In genomic region chrX:73639255-73639675, GRCm38 (mm10) we compare ENCODE assay signal across 8 mouse cellular contexts. TPM values are rescaled to one million over a fixed set of nuclear protein-coding genes. Genes with fewer than 3 reads are reported as not detected.
DNase-seq lines count a peak whose midpoint lies in the region; ATAC-seq lines count a peak whose summit lies in the region.

Gene Dusp9 (plus strand): TSS chrX:73639419.

- no peaks in the 10 kb centered on the region for H3K4me1 ChIP-seq in forebrain, embryonic 11.5 days (replicated peaks; ENCODE audit: control insufficient read depth, insufficient read depth, low read length)
- peaks cover 3% of the 10 kb centered on the region; the same call in 1 of the 2 replicates for H3K4me1 ChIP-seq in liver, embryonic 15.5 days (replicated peaks)
- peaks cover 15% of the 10 kb centered on the region for H3K4me1 ChIP-seq in neural tube, embryonic 13.5 days (replicated peaks)

- no peaks in the 10 kb centered on the region for H3K36me3 ChIP-seq in forebrain, embryonic 11.5 days (ENCODE audit: control insufficient read depth, insufficient read depth, low read length)
- no peaks in the 10 kb centered on the region for H3K36me3 ChIP-seq in liver, embryonic 15.5 days (replicated peaks)
- H3K36me3 ChIP-seq in neural tube, embryonic 13.5 days, result no peaks in the 10 kb centered on the region

- no peaks in the 10 kb centered on the region for H3K9me3 ChIP-seq in forebrain, embryonic 11.5 days (ENCODE audit: control insufficient read depth, low read length)
- no peaks in the 10 kb centered on the region for H3K9me3 ChIP-seq in liver, embryonic 15.5 days (replicated peaks)
- no peaks in the 10 kb centered on the region for H3K9me3 ChIP-seq in neural tube, embryonic 13.5 days

- no peak within 1 kb of the TSS for H3K27ac ChIP-seq in forebrain, embryonic 11.5 days (ENCODE audit: low read depth, low read length)
- no peak within 1 kb of the TSS for H3K27ac ChIP-seq in liver, embryonic 15.5 days (replicated peaks)
- no peak within 1 kb of the TSS for H3K27ac ChIP-seq in neural tube, embryonic 13.5 days (replicated peaks)

- peak; percentile 82 for ATAC-seq in forebrain, embryonic 11.5 days (replicated peaks; ENCODE audit: low FRiP score)
- ATAC-seq in inflammation-experienced regulatory T-cells, adult 6 months, result peak; percentile 41
- peak; percentile 76 for ATAC-seq in liver, embryonic 15.5 days (ENCODE audit: insufficient read depth)
- peak; percentile 67 for ATAC-seq in neural tube, embryonic 13.5 days (ENCODE audit: low read depth)

- peaks cover 35% of the 10 kb centered on the region for H3K27me3 ChIP-seq in forebrain, embryonic 11.5 days (ENCODE audit: control insufficient read depth, insufficient read depth, low read length)
- H3K27me3 ChIP-seq in liver, embryonic 15.5 days, result peaks cover 76% of the 10 kb centered on the region
- peaks cover 74% of the 10 kb centered on the region for H3K27me3 ChIP-seq in neural tube, embryonic 13.5 days

- 10% methylated on average over 24 of the region's 28 CpGs for WGBS in forebrain, embryonic 11.5 days
- 21% methylated on average over 28 of the region's 28 CpGs for WGBS in liver, embryonic 15.5 days (ENCODE audit: insufficient replicate concordance)
- 19% methylated on average over 23 of the region's 28 CpGs for WGBS in neural tube, embryonic 13.5 days

- peak; percentile 43 for DNase-seq in CD4-positive, CD25-positive, alpha-beta regulatory T cell, adult 2 months (ENCODE audit: low read depth, low spot score)
- peak; percentile 50 for DNase-seq in WW6 (ENCODE audit: low read depth, low spot score)
- peak; percentile 81 for DNase-seq in forebrain, embryonic 11.5 days (ENCODE audit: low spot score)
- DNase-seq in natural killer cell, adult 2 months (ENCODE audit: low spot score in 2 of 2), result no peak
- no peak for DNase-seq in cerebellum, adult 11 months

- H3K4me2 ChIP-seq in forebrain, embryonic 11.5 days (ENCODE audit: low read depth, low read length, severe bottlenecking), result peak within 1 kb of the TSS; percentile 49
- H3K4me2 ChIP-seq in liver, embryonic 15.5 days, result peak within 1 kb of the TSS; percentile 63
- H3K4me2 ChIP-seq in neural tube, embryonic 13.5 days, result peak within 1 kb of the TSS; percentile 56

- no peak within 1 kb of the TSS; the same call in none of the 2 replicates for H3K9ac ChIP-seq in forebrain, embryonic 11.5 days (ENCODE audit: low read length)
- no peak within 1 kb of the TSS for H3K9ac ChIP-seq in liver, embryonic 15.5 days
- 0 out of 2 replicates have a peak within 1 kb of the TSS, but pooled peaks have one; percentile 26 for H3K9ac ChIP-seq in neural tube, embryonic 13.5 days

- peak within 1 kb of the TSS; percentile 27 for H3K4me3 ChIP-seq in forebrain, embryonic 11.5 days (ENCODE audit: low read depth, low read length)
- H3K4me3 ChIP-seq in liver, embryonic 15.5 days (replicated peaks), result peak within 1 kb of the TSS; percentile 42
- H3K4me3 ChIP-seq in neural tube, embryonic 13.5 days, result peak within 1 kb of the TSS; percentile 33

RNA-seq across cellular contexts. Expression of gene Dusp9, which starts in this region (rescaled TPM):
- 4.5 and 5.5 TPM in 2 replicates for polyA plus RNA-seq in forebrain, embryonic 11.5 days (2014; fragmentation: Nextera tagmentation; extraction: Ambion mirVana)
- under 1 TPM in 1 of 3 experiments, not detected in 2; 0.34 TPM for polyA plus RNA-seq in inflammation-experienced regulatory T-cells, adult 6 months (2017; shearing (Covaris generic))
- polyA plus RNA-seq in liver, embryonic 15.5 days (2015; fragmentation: Nextera tagmentation; extraction: Ambion mirVana), result 30.5 and 33.9 TPM in 2 replicates
- 1.1 and 1.6 TPM in 2 replicates for polyA plus RNA-seq in neural tube, embryonic 13.5 days (2015; fragmentation: Nextera tagmentation; extraction: Ambion mirVana)

Comparison
In these comparisons a context has a peak if more than half of its experiments do, and no peak if none do; other contexts are left out.
1. Peak in ATAC-seq in inflammation-experienced regulatory T-cells, adult 6 months; RNA of the gene not detected or under 1 TPM.
2. DNase-seq: peak in CD4-positive, CD25-positive, alpha-beta regulatory T cell, adult 2 months (single experiment), WW6 (single experiment) and forebrain, embryonic 11.5 days (single experiment); none in natural killer cell, adult 2 months (0 of 2) and cerebellum, adult 11 months (single experiment).
3. Peak in every context shown above with its lines, with median percentiles within 50 percentile points of each other: ATAC-seq, H3K4me2 ChIP-seq and H3K4me3 ChIP-seq.